Mouse (Mus musculus) urinary bladder, postnatal 36 days (tissue): Measurements from ENCODE around the gene Slc38a9.

ENCODE experiments used
- DNase-seq, 2 experiments: peaks; one replicate each; pipeline ENCODE4 v3.0.0; 2022; ENCODE audit warnings: low spot score in 2 of 2, mixed read lengths in 1 of 2

The Slc38a9 gene

DNA sequence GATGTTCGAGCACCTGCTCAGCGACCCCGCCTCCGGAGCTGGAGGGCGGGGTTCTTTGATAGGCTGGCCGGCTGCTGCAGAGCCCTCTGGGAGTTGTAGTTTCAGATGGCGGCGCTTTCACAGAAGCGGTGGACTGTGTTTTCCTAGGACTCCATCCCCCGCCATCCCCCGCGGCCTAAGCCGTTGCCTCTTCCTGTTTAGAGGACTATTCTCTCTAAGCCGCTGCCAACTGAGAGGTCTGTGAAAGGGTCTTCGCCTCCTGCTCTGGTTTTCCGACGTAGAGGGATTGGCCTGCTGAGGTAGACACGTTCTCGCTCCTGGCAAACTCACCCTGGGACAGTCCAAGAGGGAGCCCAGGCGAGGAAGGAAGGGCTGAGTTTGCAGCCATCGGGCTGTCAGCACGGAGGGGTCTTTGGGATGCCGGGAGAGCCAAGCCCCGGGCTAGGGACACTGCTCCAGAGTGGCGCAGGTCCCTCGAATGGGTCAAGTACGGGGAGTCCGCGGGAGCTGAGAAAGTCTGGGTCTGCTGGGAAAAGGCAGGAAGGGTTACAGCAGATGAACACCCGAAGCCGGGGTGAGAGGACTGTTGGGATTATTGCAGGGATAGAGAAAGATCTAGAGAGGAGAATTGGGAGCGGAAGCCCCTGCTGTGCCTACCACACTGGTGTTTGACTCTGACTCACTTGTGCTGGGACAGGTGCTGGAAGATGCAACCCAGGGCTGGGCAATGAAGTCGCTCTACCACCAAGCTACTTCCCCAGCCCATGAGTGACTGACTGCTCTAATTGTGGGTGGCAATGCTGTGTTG, at the start of gene Slc38a9:
Gene Slc38a9, plus strand, starts transcription at position 178 of the 808 bp plus-strand sequence.
- DNase-seq, result peak; percentile 86 to 92

DNA sequence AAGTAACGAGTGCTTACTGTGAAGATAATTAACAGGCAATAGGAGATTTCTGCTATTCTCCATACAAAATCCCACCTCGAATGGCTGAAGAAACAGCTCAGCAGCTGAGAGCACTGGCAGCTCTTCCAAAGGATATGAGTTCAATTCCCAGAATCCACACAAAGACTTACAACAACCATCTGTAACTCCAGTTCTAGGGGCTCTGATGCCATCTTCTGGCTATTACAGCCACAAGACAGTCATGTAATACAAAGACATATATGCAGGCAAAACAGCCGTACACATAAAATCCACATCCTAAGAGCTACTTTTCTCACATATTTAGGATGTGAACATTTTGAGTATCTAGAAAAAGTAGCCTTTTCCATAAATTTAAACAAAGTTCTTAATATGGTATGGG, 39.0 kb upstream of the Slc38a9 start:
- DNase-seq, result no peak

DNA sequence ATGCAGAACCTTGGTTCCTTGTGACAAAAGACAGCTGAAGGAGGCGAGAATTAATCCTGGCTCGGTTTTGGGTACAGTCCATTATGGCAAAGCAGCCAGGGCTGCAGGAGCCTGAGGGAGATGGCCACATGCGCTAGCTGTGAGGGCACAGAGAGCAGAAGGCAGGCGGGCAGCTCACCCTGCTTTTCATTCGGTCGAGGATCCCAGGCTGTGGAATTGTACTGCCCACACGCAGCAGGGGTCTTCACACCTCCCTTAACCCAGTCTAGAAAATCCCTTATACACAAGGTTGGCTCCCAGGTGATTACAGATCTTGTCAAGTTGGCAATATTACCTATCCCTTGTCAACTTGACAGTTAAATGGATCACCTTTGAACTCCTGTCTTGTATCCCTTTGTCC, 36.9 kb upstream of the Slc38a9 start:
- DNase-seq, result no peak

DNA sequence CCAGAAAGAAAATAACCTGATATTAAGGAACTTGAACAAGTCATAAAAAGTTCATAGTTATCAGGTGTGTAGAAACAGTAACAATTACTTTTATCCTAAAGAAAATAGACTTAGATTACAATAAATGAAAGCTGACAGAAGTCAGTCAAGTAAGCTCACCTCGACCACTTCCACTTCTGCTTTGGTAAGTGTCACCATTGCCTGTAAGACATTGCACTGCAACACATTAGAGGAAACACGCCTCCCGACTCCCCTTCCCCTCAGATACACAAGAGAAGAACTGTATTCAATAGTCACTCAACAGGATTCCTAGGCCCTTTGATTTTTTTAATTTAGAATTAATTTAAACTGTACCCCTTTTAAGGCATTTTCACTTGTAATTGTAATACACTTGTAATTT, 35.9 kb upstream of the Slc38a9 start:
- DNase-seq, result no peak

DNA sequence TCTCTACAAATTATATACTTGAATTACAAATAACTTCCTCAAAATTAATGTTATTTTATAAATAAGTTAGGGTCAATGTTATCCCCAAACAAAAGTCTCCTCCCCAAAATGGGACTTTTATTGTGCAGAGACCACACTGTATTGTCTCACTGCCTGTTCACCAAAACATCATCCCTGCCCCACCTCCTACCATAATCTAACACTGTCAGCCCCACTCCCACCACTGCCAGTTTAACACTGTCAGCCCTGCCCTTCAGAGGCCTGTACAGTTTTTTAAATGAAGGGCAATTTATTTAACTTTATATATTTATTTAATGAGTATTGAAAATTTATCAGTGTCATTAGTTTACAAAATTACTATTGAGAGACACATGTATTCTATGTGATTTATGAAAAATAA, 35.0 kb upstream of the Slc38a9 start:
- DNase-seq, result no peak

DNA sequence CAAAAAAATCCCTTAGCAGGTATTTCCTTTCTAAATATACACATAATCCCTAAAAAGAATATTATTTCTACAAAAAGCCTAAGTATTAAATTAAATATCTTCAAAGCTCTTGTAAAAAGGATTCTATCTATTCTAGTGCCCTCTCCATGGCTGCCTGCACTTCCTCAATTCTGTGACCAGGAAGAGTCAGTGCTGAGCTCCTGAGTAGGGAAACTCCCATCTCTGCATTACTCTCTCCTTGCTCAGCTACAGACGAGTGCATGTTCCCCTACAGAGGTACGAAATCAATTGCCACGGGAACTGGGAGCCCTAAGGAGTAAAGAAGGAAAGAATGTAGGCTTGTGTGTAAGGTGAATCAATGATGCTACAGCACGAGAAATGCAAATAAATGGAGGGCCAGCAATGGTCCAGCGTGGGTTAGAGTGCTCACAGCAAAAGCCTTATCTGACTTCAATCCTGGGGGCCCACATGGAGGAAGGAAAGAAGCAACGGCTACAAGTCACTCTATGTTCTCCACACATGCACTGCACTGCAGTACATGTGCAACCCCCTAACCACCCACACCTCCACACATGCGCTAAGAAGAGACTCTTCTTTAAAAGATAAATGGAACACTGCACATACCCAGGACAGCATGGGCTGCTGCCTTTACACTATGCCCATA, 25.2 kb upstream of the Slc38a9 start:
- DNase-seq, result no peak

DNA sequence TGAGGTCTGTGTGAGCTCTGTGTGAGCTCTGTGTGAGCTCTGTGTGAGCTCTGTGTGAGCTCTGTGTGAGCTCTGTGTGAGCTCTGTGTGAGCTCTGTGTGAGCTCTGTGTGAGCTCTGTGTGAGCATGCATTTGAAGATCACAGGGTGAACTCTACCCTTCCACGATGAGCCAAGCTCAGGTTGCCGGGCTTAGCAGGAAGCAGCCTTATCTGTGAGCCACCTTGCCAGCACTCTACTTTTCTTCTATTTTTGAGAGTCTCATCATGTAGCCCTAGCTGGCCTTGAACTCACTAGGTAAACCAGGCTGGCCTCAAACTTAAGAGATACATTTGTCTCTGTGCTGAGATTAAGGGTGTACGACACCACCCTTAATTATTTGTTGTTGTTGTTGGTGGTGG, 24.1 kb upstream of the Slc38a9 start:
- no peak for DNase-seq

DNA sequence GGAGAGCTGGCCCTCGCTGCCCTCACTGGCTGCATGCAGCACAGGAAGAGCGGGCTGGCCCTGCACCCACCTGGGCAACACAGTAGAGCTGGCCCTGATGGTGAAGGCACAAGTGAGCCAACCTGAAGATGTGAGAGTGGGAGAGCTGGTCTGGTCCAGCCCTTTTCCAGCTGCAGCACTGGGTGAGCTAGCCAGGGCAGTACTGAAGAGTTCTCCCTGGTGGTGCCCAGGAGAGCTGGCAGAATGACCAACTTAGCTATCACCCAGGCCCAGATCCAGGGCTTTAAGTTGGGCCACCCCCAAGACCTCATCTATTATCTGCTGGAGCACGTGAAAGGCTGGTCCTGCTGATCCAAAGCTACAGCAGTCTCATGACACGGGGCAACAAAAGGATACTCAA, 21.4 kb upstream of the Slc38a9 start:
- no peak for DNase-seq

DNA sequence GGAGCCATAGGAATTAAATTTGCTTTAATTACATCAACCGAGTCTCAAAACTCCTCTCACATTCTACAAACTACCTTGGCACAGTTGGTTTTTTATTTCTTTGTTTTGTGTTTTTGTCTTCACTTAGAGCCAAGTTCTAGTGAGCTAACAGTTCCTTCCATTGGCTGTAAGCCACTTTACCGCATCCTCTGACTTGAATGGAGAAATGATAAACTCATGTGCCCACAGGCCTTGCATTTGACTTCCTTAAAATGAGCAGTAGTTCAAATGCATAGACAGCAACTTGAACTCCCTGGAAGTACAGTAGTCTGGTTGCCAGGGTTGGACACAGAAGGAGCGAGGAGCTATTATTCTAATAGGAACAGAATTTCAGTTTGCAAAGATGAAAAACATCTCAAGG, 17.7 kb upstream of the Slc38a9 start:
- DNase-seq, result no peak

DNA sequence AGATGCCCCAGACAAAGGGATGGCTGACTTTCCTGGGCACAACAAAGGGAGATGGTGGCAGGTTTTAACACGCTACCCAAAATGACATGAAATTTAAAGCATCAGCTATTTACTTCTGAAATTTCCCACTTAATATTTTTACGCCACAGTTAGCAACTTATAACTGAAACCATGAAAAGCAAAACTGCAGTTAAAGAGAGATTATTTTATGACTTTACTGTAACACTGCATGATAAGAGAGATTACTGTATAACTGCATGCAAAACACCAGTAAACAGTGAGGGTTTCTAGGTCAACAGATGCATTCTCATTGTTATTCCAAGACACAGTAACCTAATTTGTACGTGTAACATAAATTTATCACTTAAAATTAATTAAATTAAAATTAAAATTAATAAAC, 15.6 kb upstream of the Slc38a9 start:
- no peak for DNase-seq

DNA sequence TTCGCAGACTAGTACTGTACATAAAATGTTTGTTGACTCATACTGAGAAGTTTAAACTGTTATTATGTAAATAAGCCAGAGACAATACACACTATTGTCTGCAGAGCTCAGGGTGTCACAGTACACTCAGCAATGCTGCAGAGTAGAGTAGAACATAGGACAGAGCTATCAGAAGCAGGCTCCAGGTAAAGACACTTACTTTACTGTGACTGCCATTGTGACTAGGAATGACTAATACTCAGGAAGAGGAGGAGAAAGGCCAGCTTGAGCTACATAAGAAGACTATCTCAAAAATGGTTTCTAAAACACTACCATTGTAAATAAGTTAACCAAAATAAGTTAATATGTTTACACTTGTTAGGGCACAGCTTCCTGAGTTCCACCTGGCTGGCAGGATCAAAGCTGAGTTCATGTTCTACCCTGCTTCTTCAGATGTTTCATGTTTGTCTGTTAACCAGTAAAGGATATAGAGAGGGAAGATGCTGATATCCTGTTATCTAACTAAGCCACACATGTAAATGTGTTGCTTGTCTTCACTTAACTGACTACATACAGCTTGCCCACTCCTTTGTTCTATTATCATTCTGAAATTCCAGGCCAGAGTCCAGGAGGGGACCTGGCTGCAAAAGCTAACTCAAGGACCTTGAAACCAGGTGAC, 14.9 kb upstream of the Slc38a9 start:
- DNase-seq, result no peak

DNA sequence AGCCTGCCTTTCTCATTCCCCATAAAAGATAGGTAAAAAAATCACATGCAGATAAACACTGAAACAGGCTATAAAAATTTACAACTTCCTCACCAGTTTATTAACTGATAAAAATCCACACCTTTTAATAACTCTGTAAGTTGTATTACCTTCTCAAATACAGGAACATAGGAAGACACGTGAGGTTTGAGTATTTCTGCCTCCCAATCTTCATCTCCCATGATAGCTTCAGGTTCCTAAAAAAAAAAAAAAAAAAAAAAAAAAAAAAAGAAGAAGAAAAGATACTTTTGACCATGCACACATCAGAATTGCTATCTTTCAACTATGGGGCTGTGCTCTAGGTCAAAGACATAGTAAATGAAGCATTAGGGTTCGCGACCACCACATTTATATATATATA, 9.4 kb upstream of the Slc38a9 start:
- DNase-seq, result no peak

DNA sequence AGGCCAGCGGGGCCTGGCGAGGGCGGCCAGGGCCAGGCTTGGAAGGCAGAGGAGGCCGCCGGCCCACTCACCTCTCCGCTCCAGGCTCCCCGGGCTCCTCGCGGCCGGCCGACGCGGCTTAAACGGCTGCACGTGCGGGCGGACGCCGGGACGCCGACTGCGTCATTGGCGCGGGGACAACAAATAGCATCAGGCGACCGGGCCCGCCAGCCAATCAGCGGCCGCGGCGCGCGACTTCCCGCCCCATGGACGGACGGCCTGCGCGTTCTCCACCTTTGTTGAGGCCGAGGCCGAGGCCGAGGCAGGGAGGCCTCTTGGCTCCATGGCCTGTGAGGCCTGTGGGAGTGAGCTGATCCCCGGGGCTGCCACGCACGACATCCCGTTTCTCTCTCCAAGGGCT, 8.3 kb upstream of the Slc38a9 start, which contains the start of gene Ddx4:
Gene Ddx4, minus strand, starts transcription at position 271 of the 400 bp plus-strand sequence.
- no peak for DNase-seq

DNA sequence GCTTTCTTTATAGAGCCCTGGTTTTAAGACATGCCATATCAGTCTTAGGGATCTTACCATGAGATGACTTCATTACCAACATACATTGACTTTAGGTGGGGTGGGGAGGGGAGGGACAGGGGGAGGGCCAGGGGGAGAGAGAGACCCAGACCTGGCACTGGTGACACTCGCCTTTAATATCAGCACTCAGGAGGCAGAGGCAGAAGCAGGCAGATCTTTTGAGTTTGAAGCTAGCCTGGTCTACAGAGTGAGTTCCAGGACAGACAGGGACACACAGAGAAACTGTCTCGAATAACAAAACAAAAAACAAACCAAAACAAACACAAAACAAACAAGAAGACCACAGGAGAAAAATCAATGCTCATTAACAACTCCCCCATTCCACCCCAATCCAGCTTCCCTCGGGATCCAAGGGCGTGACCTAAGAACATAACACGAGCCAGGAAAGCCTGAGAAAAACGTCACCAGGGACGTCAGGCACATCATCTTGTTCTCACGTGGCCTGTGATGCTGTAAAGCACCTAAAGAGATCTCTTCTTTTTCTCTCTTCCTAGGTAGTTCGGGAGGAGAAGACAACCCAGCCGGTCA, 471 bp upstream of the Slc38a9 start:
- no peak for DNase-seq

DNA sequence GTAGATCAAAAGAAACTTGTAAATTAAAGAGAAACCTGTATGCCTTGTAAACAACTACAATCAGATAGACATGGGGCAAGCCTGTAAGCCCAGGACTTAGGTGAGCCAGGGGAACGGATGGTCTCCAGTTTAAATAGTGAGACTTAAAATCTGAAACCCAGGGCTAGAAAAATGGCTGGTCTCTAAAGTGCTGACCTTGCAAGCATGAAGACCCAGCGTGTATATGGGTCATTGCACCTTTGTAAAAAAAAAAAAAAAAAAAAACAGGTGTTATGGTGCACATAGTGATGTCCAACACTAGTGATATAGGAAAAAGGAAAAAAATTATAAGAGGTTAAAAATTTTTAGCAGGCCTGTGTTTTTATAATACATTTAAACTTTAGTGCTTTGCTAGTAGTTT, 1.1 kb downstream of the Slc38a9 start:
- DNase-seq, result no peak

DNA sequence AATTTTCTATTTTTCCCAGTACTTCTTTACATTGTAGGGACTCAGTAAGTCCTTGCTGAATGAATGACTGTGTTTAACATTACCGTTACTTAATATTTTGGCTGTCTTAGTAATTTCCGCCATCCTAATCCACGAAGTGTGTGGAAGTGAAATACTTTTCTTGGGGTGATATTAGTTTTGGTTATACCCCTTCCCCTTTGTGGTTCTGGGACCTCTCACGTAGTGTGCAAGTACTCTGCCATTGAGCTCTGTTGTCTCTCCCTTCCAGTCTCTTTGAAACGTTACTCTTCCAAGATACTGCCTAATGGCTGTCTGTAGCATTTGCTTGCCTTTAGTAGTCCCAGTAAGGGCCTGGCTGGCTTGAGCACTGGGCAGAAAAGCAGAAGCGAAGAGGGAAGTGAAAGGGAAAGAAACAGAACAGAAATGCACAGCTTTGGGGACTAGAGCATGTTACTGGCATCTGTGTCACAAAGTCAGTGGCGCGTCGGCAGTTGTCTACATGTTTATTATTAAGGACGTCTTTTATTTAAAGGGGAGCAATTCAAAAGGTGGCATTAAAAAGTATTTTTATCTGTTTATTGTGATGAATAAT, 6.0 kb downstream of the Slc38a9 start:
- no peak for DNase-seq

DNA sequence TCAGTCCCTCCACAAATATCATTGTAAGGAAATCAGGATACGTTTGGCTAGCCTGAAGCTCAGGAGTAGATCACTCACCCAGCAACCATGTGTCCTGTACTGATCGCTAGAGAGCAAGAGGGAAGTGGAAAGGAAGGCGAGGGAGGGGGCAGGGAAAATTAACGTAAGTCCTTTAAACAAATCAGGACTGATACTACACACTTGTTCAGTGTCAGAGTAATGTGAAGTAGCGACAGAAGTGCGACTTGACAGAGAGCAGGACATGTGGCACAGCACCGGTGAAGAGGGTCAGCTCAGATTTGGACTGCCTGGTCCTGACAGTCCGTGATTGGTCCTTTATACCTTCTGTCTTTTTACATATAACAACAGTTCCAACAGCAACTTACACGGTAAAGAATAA, 6.7 kb downstream of the Slc38a9 start:
- no peak for DNase-seq

DNA sequence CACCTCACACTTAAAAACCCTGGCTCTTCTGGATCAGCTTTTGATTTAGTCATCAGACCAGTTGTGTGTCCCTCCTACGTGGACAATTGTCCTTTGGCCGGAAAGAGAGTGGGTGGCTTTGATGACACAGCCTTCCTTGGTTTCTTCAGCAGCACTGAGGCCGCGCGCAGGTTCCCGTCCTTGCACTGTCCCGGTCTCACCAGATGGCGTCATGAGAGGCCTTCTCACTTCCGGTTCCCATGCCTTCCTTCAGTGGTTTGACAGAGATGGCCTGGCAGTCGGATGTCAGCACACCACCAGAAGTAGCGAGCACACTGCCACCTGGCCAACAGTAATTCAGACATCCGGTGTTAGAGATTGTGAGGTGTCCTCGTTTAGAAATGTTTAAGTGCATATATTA, 11.2 kb downstream of the Slc38a9 start:
- DNase-seq, result no peak

DNA sequence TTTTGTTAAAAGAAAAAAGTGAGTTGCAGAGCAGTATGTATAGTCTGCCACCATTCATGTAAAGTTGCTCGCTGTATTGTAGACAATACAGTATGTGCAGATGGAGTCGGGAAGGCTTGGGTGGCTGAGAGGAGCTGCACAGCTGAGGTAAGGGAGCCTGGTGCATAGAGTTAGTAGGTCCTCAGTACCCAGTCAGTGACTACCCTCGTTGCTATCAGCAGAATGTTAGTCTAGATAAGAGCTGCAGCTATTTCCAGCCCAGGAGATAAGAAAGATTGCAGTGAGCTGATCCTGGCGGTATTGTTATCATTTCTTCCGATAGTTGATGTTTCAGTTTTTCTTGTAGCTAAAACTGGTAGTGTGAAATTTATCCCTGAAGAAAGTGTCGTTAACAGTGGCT, 12.2 kb downstream of the Slc38a9 start:
- DNase-seq, result no peak

DNA sequence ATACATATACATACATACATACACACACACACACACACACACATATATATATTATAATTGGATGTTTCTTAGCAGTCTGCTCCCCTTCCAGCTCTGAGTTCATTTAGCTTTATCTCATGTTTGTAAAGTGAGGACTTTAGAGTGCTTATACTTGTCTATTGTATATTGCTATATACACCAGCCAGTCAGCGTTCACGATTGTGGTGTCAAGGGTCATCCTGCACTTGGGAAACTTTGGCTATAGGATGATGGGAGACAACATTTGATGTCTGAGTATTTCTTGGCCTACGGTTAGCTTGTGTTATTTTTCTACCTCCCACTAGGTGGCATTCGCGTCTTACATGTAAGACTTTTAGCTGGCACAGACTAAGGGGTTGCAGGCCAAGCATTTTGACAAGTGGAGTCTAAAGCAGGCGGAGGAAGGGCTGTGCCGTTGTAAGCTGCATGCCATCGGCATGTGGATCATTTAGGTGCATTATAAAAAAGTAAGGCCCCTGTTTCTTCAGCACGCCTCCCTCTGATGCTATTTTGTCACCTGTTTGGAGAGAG, 13.4 kb downstream of the Slc38a9 start:
- peak; percentile 46 to 51 for DNase-seq

DNA sequence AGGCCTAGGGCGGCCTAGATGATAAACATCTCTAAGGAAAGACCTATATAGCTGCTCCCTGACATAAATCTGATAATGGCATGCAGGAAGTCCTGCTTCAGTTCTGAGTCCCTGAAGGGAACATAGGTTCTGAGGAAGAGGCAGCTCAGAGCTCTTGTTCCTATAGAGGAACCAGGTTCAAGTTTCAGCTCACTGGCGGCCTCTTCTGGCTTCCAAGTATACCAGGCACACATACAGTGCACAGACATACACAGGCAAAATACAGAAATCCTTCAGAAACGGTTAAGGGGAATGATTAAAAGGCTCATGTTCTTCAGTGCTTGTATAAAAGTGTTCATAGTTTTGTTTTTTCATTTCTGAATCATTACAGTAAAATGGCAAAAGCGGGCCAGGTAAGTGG, 17.6 kb downstream of the Slc38a9 start:
- no peak for DNase-seq

DNA sequence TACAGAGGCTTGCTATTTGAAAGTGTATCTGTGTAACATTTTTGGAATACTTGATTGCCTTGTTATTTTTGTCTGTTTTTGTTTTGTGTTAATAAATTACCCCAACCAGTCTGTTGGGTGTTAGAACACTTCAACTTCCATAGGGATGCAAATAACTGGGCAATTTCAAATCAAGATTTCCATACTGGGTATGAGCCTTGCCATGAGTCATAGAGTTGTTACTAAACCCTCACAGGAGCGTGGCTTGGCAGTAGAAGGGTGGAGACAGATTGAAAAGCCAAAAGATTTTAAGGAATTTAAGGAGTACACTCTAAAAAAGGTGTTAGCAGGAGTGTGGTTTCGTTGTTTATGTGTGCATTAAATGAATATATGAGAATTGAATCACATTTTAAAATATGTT, 22.8 kb downstream of the Slc38a9 start:
- DNase-seq, result no peak
